Mouse (Mus musculus): Measurements from ENCODE around the gene Lyrm9. TPM values are rescaled to one million over a fixed set of nuclear protein-coding genes. Genes with fewer than 3 reads are reported as not detected.

Lyrm9 gene
- polyA plus RNA-seq, 1 experiment from 2014 or later = 10.7 TPM

DNA sequence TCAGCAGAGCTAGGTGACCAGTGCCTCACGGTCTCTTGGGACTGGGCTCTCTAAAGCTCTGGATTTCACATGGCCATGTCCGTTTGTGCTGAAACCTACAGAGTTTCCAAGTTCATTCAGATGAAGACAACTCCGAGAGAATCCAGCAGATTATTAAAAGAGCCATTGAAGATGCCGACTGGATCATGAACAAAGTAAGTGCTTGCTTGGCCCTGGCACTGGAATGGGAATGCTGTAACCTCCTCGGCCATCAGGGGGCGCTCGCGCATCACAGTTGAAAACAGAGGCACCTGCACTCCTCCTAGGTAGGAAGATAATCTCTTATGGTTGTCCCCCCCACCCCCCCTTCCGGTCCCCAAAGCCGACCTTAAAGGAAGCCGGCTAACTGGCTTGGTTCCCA lies 11.6 kb downstream of the Lyrm9 start:
- Histone ChIP-seq H3K27me3 (no peaks in the 10 kb centered on the region), H3K9me3 (no peaks in the 10 kb centered on the region), H3K4me2 (replicated peaks) (no peak overlapping the region), H3K9ac (no peak overlapping the region), H3K36me3 (no peaks in the 10 kb centered on the region), H3K4me3 (no peak overlapping the region), H3K27ac (no peak overlapping the region), H3K4me1 (0 out of 2 replicates have a peak, but pooled peaks cover 4% of the 10 kb centered on the region)
- no peak for ATAC-seq (ENCODE audit: insufficient number of reproducible peaks, insufficient read depth, low FRiP score, low TSS enrichment)
- WGBS = 9% methylated on average over 11 of the region's 11 CpGs

DNA sequence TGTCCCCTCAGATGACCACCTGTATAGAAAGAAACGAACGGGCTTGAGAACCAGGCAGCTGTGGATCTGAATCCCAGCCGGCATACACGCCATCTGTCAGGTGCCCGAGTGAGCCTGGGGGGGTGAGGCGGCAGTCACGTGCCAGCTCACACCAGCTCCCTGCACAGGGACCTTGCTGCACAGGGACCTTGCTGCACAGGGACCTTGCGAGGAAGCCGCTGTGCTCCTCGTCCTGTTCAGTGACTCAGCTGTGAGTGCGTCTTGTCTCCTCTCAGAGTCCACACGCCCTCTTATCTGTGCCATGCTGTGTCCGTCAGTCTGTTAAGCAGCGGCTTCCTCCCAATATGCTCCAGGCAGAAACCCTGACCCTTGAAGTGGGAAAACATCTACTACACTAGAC lies 13.1 kb downstream of the Lyrm9 start:
- no peaks in the 10 kb centered on the region for H3K36me3 ChIP-seq
- no peak for ATAC-seq (ENCODE audit: insufficient number of reproducible peaks, insufficient read depth, low FRiP score, low TSS enrichment)
- H3K4me2 ChIP-seq (replicated peaks) = no peak overlapping the region
- 0 out of 2 replicates have a peak, but pooled peaks cover 4% of the 10 kb centered on the region for H3K4me1 ChIP-seq
- H3K4me3 ChIP-seq = no peak overlapping the region
- no peak overlapping the region for H3K9ac ChIP-seq
- no peak overlapping the region for H3K27ac ChIP-seq
- H3K9me3 ChIP-seq = no peaks in the 10 kb centered on the region
- 84% methylated on average over 14 of the region's 14 CpGs for WGBS
- H3K27me3 ChIP-seq = no peaks in the 10 kb centered on the region

DNA sequence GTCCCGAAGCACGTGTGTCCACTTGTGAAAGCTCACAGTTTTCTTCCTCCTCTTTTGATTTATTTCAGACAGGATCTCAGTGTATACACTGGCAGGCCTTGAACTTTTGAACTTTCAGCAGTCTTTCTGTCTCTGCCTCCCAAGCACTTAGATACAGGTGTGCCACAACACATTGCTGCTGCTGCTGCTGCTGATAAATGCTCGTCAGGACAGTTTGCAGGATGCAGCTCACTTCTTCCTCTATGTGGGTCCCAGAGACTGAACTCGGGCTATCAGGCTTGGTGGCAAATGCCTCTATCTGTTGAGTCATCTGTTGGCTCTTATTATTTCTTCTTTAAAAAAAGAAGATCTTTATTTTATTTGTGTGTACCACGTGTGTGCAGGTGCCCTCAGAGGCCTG lies 13.8 kb downstream of the Lyrm9 start:
- H3K4me3 ChIP-seq = no peak overlapping the region
- H3K9ac ChIP-seq = no peak overlapping the region
- no peaks in the 10 kb centered on the region for H3K36me3 ChIP-seq
- 76% methylated on average over 5 of the region's 5 CpGs for WGBS
- H3K27ac ChIP-seq = no peak overlapping the region
- 0 out of 2 replicates have a peak, but pooled peaks cover 4% of the 10 kb centered on the region for H3K4me1 ChIP-seq
- no peaks in the 10 kb centered on the region for H3K9me3 ChIP-seq
- no peaks in the 10 kb centered on the region for H3K27me3 ChIP-seq
- ATAC-seq (ENCODE audit: insufficient number of reproducible peaks, insufficient read depth, low FRiP score, low TSS enrichment) = no peak
- no peak overlapping the region for H3K4me2 ChIP-seq (replicated peaks)

- 89% methylated on average over 8 of the region's 8 CpGs for WGBS
- no peak overlapping the region for H3K9ac ChIP-seq
- H3K4me3 ChIP-seq = no peak overlapping the region
- H3K4me1 ChIP-seq = 0 out of 2 replicates have a peak, but pooled peaks cover 4% of the 10 kb centered on the region
- no peak overlapping the region for H3K27ac ChIP-seq
- H3K4me2 ChIP-seq (replicated peaks) = no peak overlapping the region
- no peaks in the 10 kb centered on the region for H3K36me3 ChIP-seq
- no peak for ATAC-seq (ENCODE audit: insufficient number of reproducible peaks, insufficient read depth, low FRiP score, low TSS enrichment)
- no peaks in the 10 kb centered on the region for H3K27me3 ChIP-seq
- H3K9me3 ChIP-seq = no peaks in the 10 kb centered on the region
These were observed 15.6 kb downstream of the Lyrm9 start for GRCm38 (mm10) chr11:78841987-78842386.

- no peak overlapping the region for H3K4me2 ChIP-seq (replicated peaks)
- 77% methylated on average over 4 of the region's 4 CpGs for WGBS
- ATAC-seq (ENCODE audit: insufficient number of reproducible peaks, insufficient read depth, low FRiP score, low TSS enrichment) = no peak
These were observed 20.2 kb downstream of the Lyrm9 start for GRCm38 (mm10) chr11:78846620-78847019.

GRCm38 (mm10) chr11:78847884-78848848 lies 21.8 kb downstream of the Lyrm9 start:
- H3K9ac ChIP-seq = no peak overlapping the region
- H3K9me3 ChIP-seq = no peaks in the 10 kb centered on the region
- H3K36me3 ChIP-seq = no peaks in the 10 kb centered on the region
- no peaks in the 10 kb centered on the region for H3K27me3 ChIP-seq
- no peak overlapping the region for H3K27ac ChIP-seq
- H3K4me2 ChIP-seq (replicated peaks) = no peak overlapping the region
- 60% methylated on average over 7 of the region's 7 CpGs for WGBS
- H3K4me3 ChIP-seq = no peak overlapping the region
- H3K4me1 ChIP-seq = no peaks in the 10 kb centered on the region
- no peak for ATAC-seq (ENCODE audit: insufficient number of reproducible peaks, insufficient read depth, low FRiP score, low TSS enrichment)

More at GRCm38 (mm10) chr11:78846620-78847019, 20.2 kb downstream of the Lyrm9 start:
- H3K9me3 ChIP-seq = no peaks in the 10 kb centered on the region
- no peak overlapping the region for H3K27ac ChIP-seq
- H3K27me3 ChIP-seq = no peaks in the 10 kb centered on the region
- H3K4me3 ChIP-seq = no peak overlapping the region
- no peaks in the 10 kb centered on the region for H3K36me3 ChIP-seq
- H3K4me1 ChIP-seq = no peaks in the 10 kb centered on the region
- H3K9ac ChIP-seq = no peak overlapping the region

DNA sequence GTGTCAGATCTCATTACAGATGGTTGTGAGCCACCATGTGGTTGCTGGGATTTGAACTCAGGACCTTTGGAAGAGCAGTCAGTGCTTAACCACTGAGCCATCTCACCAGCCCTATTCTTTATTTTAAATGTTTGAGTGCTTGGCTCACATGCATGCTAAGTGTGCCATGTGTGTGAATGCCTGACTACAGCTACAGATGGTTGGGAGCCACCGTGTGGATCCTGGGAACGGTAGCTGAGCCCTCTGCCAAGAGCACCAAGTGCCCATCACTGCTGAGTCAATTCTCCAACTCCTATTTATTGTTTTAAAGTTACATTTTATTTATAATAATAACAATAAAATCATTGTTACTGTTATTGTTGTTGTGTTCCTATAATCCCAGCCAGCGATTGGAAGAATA lies 23.5 kb downstream of the Lyrm9 start:
- 87% methylated on average over 3 of the region's 3 CpGs for WGBS
- Histone ChIP-seq H3K27me3 (no peaks in the 10 kb centered on the region), H3K27ac (no peak overlapping the region), H3K36me3 (no peaks in the 10 kb centered on the region), H3K9me3 (no peaks in the 10 kb centered on the region), H3K4me1 (no peaks in the 10 kb centered on the region), H3K4me2 (replicated peaks) (no peak overlapping the region), H3K9ac (no peak overlapping the region), H3K4me3 (no peak overlapping the region)
- ATAC-seq (ENCODE audit: insufficient number of reproducible peaks, insufficient read depth, low FRiP score, low TSS enrichment) = no peak

DNA sequence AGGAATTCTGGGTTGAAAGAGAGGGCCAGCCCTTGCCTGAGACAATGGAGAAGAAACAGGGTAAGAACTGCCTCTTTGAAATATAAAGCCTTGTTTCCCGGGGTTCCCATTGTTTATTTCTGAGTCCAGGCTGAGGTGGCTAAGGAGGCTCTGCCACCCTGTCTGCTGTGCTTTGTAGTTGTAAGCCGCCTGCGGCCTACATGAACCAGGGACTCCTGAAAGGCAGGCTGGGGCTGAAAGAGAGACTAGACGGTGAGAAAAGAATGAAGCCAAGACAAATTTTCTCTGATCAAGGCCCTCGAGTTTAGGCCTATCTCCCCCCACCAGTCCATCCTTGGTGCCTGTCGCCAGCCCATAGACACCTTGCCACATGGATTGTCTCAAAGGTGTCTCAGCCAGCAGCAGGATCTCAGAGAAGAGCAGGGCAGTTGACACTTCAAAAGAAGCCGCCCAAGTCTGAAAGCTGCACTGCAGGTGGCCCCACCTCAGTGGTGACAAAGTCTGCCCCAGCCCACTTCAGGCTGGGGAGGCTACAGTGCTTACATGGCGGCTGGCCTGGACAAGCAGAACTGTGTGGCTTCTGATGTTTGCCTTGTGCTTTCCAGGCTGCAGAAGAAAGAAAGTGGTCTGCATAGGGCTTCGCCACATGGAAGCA lies 25.0 kb downstream of the Lyrm9 start:
- no peak overlapping the region for H3K4me2 ChIP-seq (replicated peaks)
- no peaks in the 10 kb centered on the region for H3K9me3 ChIP-seq
- no peaks in the 10 kb centered on the region for H3K36me3 ChIP-seq
- 33% methylated on average over 9 of the region's 9 CpGs for WGBS
- no peak overlapping the region for H3K27ac ChIP-seq
- no peaks in the 10 kb centered on the region for H3K4me1 ChIP-seq
- no peaks in the 10 kb centered on the region for H3K27me3 ChIP-seq
- no peak overlapping the region for H3K9ac ChIP-seq
- no peak for ATAC-seq (ENCODE audit: insufficient number of reproducible peaks, insufficient read depth, low FRiP score, low TSS enrichment)
- H3K4me3 ChIP-seq = no peak overlapping the region

DNA sequence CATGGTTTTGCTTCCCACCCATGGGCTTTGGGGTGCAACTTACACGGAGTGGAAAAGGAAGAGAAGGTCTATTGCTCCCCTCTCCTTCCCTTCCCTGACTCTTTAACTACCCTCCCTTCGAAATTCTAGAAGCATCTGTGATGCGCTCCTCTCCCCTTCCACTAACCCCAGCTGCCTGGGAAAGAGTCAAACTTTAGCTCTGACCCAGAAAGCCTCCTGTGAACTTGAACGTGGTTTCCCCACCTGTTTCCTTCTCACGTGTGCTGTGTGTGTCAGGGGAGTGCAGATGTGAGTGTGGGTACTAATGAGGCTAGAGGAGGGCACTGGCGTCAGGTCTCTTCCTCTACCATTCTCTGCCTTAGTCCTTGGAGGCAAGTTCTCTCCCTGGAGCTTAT lies 25.5 kb downstream of the Lyrm9 start:
- no peak overlapping the region for H3K4me3 ChIP-seq
- no peaks in the 10 kb centered on the region for H3K36me3 ChIP-seq
- H3K4me2 ChIP-seq (replicated peaks) = no peak overlapping the region
- no peak overlapping the region for H3K27ac ChIP-seq
- 44% methylated on average over 6 of the region's 6 CpGs for WGBS
- no peaks in the 10 kb centered on the region for H3K4me1 ChIP-seq
- H3K27me3 ChIP-seq = no peaks in the 10 kb centered on the region
- H3K9ac ChIP-seq = no peak overlapping the region
- ATAC-seq (ENCODE audit: insufficient number of reproducible peaks, insufficient read depth, low FRiP score, low TSS enrichment) = no peak
- no peaks in the 10 kb centered on the region for H3K9me3 ChIP-seq

DNA sequence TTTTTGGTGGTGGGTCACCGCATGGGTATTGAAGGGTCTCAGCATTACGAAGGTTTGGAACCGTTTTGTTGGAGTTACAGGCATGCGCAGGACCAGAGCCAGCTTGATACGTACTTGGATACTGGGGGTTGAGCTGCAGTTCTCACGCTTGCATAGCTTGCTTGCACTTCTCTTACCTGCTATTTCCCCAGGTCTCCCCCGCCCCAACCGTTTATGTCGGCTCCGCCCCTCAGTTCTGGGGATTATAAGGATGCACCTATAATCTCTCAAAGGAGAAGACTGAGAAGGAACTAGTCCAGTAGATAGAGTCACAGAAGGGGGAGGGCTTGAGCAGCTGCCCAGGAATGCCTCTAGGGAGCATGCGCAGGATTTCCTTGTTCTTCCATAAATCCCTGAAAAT lies 26.1 kb downstream of the Lyrm9 start:
- Histone ChIP-seq H3K9me3 (no peaks in the 10 kb centered on the region), H3K9ac (no peak overlapping the region), H3K4me3 (no peak overlapping the region), H3K4me2 (replicated peaks) (no peak overlapping the region), H3K4me1 (no peaks in the 10 kb centered on the region), H3K36me3 (no peaks in the 10 kb centered on the region), H3K27ac (no peak overlapping the region), H3K27me3 (no peaks in the 10 kb centered on the region)
- WGBS = 85% methylated on average over 11 of the region's 11 CpGs
- ATAC-seq (ENCODE audit: insufficient number of reproducible peaks, insufficient read depth, low FRiP score, low TSS enrichment) = no peak

DNA sequence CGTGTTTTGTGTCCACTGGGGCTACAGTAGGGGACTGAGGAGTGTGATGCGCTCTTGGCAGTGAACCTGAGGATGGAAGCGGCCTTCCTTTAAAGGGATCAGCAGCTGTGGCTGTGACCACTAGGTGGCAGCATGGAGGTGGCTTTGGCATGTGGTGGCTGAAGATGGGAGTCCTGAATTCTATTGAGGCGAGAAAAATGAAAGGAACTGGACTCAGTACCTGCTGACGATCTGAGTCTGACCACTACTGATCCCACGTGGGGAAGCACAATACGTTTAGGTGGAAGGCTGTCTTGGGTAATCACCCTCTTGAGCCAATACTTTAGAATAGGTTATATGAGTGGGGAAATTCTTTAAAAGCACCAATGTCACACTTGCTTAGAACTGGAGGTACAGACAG lies 29.9 kb downstream of the Lyrm9 start:
- Histone ChIP-seq H3K9ac (no peak overlapping the region), H3K27ac (no peak overlapping the region), H3K27me3 (no peaks in the 10 kb centered on the region), H3K4me2 (replicated peaks) (no peak overlapping the region), H3K36me3 (no peaks in the 10 kb centered on the region), H3K4me1 (no peaks in the 10 kb centered on the region), H3K4me3 (no peak overlapping the region), H3K9me3 (no peaks in the 10 kb centered on the region)
- ATAC-seq (ENCODE audit: insufficient number of reproducible peaks, insufficient read depth, low FRiP score, low TSS enrichment) = no peak
- WGBS = 11% methylated on average over 7 of the region's 7 CpGs

- H3K27ac ChIP-seq = no peak overlapping the region
- H3K9me3 ChIP-seq = no peaks in the 10 kb centered on the region
- no peak overlapping the region for H3K4me2 ChIP-seq (replicated peaks)
- H3K9ac ChIP-seq = no peak overlapping the region
- no peaks in the 10 kb centered on the region for H3K4me1 ChIP-seq
- WGBS = 8% methylated on average over 3 of the region's 3 CpGs
- no peak for ATAC-seq (ENCODE audit: insufficient number of reproducible peaks, insufficient read depth, low FRiP score, low TSS enrichment)
- H3K27me3 ChIP-seq = no peaks in the 10 kb centered on the region
- no peaks in the 10 kb centered on the region for H3K36me3 ChIP-seq
- no peak overlapping the region for H3K4me3 ChIP-seq
These were observed 31.2 kb downstream of the Lyrm9 start for GRCm38 (mm10) chr11:78857611-78858010.

All from embryonic facial prominence, embryonic 12.5 days (tissue).